Mouse (Mus musculus) bone marrow macrophage, adult 2 months (primary cell): ENCODE data around the gene Vegfd. TPM values are rescaled to one million over a fixed set of nuclear protein-coding genes. Genes with fewer than 3 reads are reported as not detected.

Experiments used
- H3K27ac ChIP-seq: 2 replicates; pipeline ENCODE4 v1.5.1; 2012; ENCODE audit warnings: low read depth, low read length; ENCODE audit not compliant: insufficient read depth
- H3K4me1 ChIP-seq: 2 replicates; pipeline ENCODE4 v1.6.1; 2012; ENCODE audit warnings: low read length; ENCODE audit not compliant: control insufficient read depth, insufficient read depth
- H3K4me3 ChIP-seq: 2 replicates; pipeline ENCODE4 v1.5.1; 2012; ENCODE audit warnings: mild to moderate bottlenecking, low read length, moderate library complexity; ENCODE audit not compliant: insufficient read depth
- CTCF ChIP-seq: IDR thresholded peaks from 2 replicates; pipeline ENCODE4 v1.5.1; 2012; ENCODE audit warnings: low read depth, mild to moderate bottlenecking, low read length, moderate library complexity
- POLR2A ChIP-seq: IDR thresholded peaks from 2 replicates; pipeline ENCODE4 v1.6.1; 2012; ENCODE audit warnings: mild to moderate bottlenecking, low read depth, low read length, borderline replicate concordance
- polyA plus RNA-seq: library from polyadenylated mRNA; stranded (reverse); fragments of >200 nt; gene quantifications from 2 replicates; pipeline ENCODE4 v1.2.4, GENCODE M21; 2012; ENCODE audit not compliant: missing spikeins, insufficient read depth, insufficient read length

Vegfd gene
- polyA plus RNA-seq, 1 experiment: 0.27 TPM

GRCm38 (mm10) chrX:164381618-164382408 is 8.6 kb downstream of the Vegfd start:
- H3K4me3 ChIP-seq: peak overlapping the region; percentile 35
- no peaks in the 10 kb centered on the region for H3K4me1 ChIP-seq
- H3K27ac ChIP-seq: no peak overlapping the region
- no peak for TF ChIP-seq POLR2A
- no peak for TF ChIP-seq CTCF

- TF ChIP-seq POLR2A (no peak), CTCF (no peak)
- Histone ChIP-seq H3K4me1 (no peaks in the 10 kb centered on the region), H3K27ac (no peak overlapping the region), H3K4me3 (no peak overlapping the region)
Observed at GRCm38 (mm10) chrX:164394091-164394490, 20.9 kb downstream of the Vegfd start.

- Histone ChIP-seq H3K27ac (no peak overlapping the region), H3K4me3 (no peak overlapping the region), H3K4me1 (no peaks in the 10 kb centered on the region)
- TF ChIP-seq CTCF (no peak), POLR2A (no peak)
Observed at GRCm38 (mm10) chrX:164398456-164398855, 25.3 kb downstream of the Vegfd start.

- H3K4me3 ChIP-seq: no peak overlapping the region
- H3K27ac ChIP-seq: no peak overlapping the region
- H3K4me1 ChIP-seq: no peaks in the 10 kb centered on the region
- TF ChIP-seq CTCF: no peak
- no peak for TF ChIP-seq POLR2A
Observed at GRCm38 (mm10) chrX:164405080-164405649, 32.0 kb downstream of the Vegfd start.

DNA sequence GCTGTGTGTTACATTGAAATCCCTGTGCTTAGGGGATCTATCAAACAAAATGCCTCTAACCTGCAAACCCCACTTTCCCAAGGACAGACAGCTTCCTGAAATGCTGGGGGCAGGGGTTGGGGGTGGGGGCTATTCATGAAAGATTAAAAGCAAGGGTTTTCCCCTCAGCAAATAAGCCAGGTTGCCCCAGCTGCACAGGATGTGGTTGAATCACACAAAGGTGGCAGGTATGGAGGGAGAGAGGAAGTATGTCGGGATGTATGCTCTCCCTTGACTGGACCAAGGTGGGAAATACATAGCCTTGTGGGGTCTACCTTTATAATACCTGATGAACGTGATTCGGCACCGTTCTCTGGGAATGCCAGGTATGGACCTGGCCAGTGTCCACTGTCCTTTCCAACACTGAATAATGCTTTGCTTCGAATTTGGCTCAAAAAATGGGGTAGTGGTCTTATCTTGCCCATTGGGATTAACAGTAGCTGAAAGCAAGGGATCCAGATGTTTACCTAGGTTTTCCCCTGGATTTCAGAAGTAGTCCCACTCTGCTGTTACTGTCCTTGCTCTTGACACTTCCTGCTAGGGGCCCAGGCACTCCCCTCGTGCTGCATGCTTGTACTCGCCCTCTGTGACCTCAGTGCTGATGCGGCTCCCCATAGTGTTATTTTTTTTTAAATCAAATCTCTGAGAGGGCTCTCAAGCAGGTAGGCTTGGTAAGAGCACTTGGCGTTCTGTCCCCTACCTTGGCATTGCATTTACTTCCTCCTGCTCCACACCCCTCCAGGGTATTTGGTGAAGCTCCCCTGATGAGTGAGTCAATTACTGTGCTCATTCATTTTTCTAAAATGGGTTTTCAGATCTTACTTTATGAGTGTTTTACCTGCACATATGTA is 33.2 kb downstream of the Vegfd start:
- Histone ChIP-seq H3K27ac (no peak overlapping the region), H3K4me3 (no peak overlapping the region), H3K4me1 (no peaks in the 10 kb centered on the region)
- TF ChIP-seq POLR2A (no peak), CTCF (no peak)

DNA sequence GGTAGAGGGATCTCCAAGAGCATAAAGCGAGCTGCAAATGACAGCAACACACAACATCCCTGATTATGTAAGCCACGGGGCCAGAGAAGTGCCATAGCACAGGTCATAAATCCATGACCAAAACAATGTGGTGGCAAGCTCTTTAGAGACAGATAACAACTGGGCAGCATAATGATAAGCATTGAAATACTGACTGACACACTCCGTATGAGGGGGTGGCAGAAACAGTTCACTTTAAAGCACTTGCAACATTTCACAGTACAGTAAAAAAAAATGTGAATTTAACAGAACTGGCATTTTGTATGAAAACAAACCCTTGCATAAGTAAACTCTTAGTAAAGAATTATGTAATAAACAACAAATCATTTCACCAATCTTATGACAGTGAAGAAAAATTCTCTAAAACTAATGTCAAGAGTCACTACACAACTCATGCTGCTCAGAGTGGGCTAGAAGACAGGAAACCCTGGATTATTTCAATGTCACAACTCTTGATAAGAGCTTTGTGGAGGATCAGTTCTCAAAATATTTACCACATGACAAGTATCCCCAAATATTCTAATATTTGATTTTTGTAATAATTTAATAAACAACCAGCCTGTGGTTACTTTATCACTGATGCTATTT is 35.2 kb downstream of the Vegfd start:
- Histone ChIP-seq H3K4me3 (no peak overlapping the region), H3K27ac (no peak overlapping the region), H3K4me1 (no peaks in the 10 kb centered on the region)
- no peak for TF ChIP-seq CTCF
- no peak for TF ChIP-seq POLR2A

DNA sequence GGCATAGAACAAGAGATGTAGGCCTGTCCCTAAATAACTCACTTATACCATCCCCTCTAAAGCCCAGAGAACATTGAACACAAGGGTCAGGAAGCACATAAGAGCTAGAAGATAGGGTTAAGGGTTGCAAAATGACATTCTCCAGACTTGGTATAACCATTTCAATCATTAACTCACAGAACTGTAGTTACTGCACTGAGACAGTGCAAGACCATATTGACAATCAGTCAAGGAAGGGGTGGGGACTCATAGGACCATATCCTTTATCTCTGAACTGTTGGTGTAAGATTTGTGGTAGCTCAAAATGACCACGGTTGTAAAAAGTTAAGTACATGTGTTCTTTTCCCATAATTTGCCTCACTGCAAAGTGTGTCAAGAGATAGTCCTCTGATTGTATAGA is 37.4 kb downstream of the Vegfd start:
- H3K4me1 ChIP-seq: 0 out of 2 replicates have a peak, but pooled peaks cover 4% of the 10 kb centered on the region
- no peak for TF ChIP-seq POLR2A
- no peak for TF ChIP-seq CTCF
- H3K27ac ChIP-seq: no peak overlapping the region
- no peak overlapping the region for H3K4me3 ChIP-seq

DNA sequence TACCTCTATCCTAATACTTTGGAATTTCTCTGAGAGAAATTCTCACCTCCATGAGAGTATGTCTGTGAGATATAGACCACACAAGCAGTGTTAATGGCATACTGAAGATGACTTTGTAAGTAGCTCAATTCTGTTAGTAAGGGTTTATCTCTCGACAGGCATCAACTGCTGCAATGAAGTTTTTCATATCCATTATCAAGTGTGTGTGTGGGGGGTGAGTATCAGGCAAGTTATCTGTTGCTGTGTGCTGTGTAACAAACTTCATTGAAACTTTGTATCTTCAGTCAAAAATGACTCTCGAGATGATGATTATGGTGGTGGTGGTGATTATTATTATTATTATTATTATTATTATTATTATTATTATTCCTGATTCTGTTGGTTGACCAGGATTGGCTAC is 43.6 kb downstream of the Vegfd start:
- Histone ChIP-seq H3K4me3 (no peak overlapping the region), H3K27ac (no peak overlapping the region), H3K4me1 (peaks cover 6% of the 10 kb centered on the region)
- TF ChIP-seq CTCF: no peak
- no peak for TF ChIP-seq POLR2A

DNA sequence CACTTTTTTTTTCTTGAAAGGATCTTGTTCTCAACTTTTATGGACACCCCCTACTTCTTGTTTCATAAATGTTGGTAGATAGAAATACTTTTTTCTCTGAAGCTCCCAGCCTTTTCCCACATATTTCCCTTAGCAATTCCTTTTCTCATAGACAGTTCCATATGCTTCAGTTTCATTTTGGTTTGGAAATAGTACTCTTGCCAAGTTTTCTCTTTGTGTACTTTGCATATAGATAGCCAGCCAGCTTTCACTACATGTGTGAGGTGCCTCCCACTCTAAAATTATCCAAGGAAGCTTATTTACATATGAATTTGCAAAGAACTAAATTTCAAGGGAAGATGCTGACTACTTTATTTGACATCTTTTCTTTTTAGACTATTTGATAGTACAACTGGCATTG is 44.8 kb downstream of the Vegfd start:
- no peak overlapping the region for H3K4me3 ChIP-seq
- H3K4me1 ChIP-seq: peaks cover 6% of the 10 kb centered on the region
- H3K27ac ChIP-seq: no peak overlapping the region
- TF ChIP-seq CTCF: no peak

DNA sequence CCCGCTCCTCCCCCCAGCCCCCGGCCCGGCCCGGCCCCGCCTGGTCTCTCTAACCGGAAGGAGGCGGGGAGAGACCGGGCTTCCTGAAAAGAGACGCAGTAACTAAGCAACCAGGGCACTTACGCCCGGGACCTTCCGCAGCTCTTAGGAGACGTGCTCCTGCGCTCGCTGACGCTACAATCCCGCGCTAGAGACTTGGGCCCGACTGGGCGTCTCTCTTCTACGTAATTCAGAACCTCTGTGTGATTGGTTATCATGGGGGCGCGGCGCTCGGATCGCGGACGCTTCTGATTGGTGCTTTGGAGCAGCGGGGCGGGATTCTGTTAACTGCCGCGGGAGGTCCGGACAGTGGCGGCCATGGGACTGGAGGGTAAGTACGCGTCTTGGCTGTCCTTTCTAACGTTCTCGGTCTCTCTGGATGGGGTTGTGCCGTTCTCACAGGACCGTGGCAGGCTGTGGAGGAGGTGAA is 46.3 kb downstream of the Vegfd start, which contains the start of gene Piga:
TSS of gene Piga (plus strand) at position 317 of the 469 bp plus-strand sequence.
- TF ChIP-seq CTCF (no peak), POLR2A (no peak)
- peak within 1 kb of the TSS; percentile 46 for H3K27ac ChIP-seq
- H3K4me1 ChIP-seq: peaks cover 2% of the 10 kb centered on the region
- peak within 1 kb of the TSS; percentile 89 for H3K4me3 ChIP-seq
